Mouse (Mus musculus) cerebellum, adult 9-11 months (tissue): ENCODE data around the gene Dbt.

Experiments
- DNase-seq: peaks from one replicate; pipeline ENCODE4 v3.0.0; 2022

The Dbt gene

DNA sequence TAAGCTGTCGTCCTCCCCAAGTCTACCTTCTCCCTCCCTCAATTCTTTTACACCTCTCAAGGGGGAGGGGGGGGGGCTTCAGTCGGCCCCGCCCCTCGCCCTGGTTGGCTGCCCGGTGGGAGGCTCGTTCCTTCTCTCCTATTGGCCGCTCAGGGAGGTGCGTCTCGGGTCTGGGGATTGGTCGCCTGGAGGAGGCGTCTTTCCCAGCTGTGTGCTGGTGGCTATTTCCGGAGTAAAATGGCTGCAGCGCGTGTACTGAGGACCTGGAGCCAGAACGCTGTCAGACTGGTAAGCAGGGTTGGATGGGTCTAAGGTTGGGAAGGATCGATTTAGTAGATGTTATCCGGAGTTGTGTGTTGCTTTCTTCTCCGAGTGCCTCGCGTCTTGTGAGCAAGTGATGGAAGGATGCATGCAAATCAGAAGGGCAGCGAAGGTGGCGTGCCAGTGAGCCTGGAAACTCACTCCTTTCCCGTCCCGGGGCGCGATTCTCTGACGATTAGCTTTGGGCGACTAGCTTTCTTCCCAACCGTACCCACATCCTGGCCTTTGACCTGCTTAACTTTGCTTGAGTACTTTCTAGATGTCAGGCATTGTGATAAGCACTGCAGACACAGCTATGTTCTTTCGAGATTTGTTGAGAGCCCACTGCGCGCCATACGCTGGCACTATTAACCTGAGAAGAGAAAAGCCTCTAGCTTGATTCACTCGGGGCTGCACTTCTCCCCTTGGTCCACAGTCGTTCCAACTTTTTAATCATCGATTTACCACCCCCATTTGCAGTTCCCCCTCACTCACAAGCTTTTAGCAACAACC is at the start of gene Dbt:
Gene Dbt, plus strand, starts transcription at position 167 of the 813 bp plus-strand sequence.
- peak; percentile 83 for DNase-seq

DNA sequence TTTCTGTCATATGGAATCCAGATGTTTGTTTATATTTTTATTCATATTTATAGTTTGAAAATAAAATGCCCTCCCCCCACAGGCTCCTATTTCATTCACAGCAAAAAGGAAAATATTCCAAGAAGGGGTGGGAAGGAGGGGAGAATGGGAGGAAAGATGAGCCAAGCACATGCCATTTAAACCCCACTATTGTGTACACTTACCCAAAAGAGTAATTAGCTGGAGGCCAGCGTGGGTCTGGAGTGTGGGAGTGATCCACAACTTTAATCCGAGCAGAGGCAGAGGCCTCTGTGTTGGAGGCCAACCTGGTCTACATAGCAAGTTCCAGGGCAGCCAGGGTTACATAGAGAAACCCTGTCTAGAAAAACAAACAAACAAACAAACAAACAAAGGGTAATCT is 48.6 kb upstream of the Dbt start:
- DNase-seq: no peak

DNA sequence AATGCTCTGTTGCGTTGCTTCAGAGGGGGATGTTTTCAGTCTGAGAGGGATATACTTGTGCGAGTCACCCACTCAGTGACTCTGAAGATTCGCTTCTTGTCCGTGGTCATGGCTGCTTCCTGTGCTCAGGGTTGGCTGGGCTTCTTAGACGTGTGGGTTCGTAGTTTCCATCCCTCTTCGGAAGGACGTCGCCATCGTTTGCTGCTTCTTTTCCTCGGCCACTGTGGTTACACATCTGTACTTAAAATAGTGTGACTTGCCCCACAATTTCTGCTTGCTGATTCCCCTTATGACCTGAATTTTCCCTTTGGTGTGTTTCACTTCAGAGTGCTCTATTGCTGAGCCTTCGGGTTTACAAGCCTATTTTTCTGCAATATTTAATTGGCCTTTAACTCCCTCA is 47.2 kb upstream of the Dbt start:
- no peak for DNase-seq

DNA sequence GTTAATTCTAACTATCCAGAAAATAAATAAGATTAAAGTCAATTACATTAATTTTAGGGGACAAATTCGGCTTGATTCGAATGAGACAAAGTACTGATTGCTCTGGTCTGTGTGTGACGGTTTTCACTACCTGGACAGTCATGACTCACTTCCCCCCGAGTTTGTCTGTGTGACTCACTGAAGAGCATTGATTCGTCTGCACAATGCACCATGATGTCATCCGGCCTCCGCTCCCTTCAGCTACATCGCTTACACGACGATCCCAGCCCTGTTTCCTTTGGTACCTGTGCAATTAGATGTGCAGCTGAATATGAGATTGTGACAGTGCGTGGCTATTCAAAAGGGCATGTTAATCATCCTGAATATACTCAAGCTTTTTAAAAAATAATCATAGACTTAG is 38.3 kb upstream of the Dbt start:
- DNase-seq: no peak

DNA sequence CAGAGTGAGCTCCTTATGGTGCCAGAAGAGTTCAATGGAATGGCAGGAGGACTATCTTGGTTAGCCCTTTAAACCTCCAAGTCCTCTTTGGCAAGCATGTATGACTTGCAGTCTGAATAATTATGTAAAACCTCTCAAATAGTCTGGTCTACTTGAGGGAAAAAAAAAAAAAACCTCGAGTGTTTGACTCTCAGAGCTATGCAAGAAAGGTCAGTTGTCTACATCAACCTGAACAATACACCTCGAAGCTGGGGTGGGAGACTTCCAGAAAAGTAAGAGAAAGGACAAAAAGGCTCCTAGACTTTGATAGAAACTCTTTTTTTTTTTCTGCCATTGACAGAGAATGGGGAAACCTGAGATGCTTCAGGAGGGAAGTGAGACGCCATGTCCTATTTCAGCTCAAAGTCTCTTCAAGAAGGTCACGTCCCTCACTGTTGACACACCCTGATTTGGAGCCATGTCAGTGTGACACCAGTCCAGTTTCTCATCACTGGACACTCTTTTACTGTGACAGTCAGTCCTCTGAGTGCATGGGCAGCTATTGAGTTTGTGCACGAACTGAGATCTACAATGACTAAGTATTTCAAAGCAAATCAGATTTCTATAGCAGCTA is 36.1 kb upstream of the Dbt start:
- DNase-seq: no peak

DNA sequence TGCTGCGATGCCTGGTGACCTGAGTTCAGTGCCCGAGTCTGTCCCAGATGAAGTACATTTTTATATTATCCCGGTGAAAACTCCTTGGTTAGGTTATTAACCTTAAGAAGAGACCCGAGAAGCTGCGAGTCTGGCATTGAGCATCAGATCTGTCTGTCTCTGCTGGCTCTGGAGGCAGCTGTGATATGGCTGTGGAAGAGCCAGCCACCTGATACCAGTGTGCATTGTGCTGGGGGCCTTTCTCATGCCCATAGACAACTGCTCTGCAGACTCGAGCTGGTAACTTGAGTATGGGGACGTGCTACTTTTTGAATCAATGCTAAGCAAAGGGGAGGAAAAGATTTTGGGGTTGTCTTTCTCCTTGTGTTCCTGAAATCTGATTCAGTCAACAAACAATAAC is 35.5 kb upstream of the Dbt start:
- DNase-seq: no peak

DNA sequence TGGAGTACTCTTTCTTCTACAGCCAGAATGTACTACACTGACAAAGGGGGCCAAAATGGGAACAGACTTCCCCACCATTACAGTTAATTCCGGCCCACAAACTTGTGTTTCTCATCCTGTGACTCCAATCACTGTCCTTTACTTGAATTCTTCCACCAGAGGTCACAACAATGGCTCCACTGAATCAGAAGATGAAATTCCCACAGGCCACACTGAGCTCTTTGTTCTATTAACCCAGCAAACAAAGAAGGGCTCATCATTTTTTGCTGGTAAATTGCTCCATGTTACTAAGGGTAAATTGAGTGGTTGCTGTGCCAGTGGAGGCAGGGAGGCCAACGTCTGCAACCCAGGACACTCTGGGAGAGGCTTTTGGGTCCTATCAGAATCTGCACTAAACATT is 32.8 kb upstream of the Dbt start:
- DNase-seq: no peak

DNA sequence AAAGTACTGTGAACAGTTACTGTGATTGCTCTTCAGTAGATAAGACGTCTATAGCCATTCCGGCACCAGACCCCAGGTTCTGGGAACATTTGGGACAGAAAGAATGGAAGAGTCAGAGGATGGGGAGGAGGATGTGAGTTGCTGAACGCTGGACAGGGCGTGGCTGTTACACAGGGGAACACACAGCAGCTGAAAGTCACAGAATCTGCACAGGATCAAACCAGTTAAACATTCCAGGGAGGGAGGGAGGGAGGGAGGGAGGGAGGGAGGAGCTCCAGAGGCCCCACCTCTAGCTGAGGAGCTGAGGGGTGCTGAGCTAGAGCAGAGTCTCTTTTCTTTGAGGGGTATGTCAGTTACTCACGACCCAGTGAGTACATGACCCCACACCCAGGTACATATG is 31.9 kb upstream of the Dbt start:
- DNase-seq: no peak

DNA sequence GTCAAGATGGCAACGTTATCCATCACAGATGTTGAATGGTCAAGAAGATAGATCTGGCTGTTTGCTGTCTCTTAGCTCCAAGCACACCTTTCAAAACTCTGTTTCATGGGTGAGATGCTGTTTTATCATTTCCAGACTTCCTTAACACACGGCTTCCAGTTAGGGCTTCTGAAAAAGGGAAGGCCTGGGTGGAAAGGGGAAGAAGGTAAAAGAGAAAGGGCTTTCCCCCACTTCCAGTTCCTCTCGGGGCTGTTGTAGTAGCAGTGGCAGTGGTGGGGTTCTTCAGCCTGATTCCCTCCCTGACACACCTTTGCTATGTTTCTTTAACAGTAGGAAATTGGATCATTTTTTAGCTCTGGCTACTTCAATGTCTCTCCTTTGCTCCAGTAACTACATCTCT is 30.1 kb upstream of the Dbt start:
- DNase-seq: no peak

DNA sequence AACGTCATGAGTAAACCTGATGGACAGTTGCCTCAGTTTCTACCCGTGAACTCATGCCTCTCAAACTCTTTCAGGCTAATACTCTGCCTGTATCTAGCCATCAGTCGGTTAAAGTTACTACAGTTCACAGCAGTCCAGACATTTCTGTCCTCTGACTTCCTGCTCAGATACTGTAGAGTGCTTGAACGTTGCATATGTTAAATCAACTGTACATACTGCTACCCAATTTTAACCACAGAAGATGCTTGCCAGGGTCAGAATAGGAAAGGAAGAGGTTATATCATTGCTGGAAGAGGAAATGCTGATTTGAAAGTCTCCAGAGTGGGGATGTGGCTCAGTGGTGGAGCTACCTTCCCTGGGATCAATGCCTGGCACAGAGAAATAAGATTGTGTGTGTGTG is 29.6 kb upstream of the Dbt start:
- no peak for DNase-seq

DNA sequence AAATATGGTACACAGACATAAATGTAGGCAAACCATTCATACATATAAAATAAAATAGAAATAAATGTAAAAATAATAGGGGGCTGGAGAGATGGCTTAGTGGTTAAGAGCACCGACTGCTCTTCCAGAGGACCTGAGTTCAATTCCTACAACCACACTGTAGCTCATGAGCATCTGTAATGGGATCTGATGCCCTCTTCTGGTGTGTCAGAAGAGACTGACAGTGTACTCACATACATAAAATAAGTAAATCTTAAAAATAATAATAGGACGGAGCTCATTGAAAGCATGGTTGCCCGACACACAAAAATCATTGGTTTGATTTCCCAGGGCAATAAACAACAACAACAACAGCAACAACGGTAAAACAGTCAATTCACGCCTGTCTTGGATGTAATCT is 21.9 kb upstream of the Dbt start:
- DNase-seq: no peak

DNA sequence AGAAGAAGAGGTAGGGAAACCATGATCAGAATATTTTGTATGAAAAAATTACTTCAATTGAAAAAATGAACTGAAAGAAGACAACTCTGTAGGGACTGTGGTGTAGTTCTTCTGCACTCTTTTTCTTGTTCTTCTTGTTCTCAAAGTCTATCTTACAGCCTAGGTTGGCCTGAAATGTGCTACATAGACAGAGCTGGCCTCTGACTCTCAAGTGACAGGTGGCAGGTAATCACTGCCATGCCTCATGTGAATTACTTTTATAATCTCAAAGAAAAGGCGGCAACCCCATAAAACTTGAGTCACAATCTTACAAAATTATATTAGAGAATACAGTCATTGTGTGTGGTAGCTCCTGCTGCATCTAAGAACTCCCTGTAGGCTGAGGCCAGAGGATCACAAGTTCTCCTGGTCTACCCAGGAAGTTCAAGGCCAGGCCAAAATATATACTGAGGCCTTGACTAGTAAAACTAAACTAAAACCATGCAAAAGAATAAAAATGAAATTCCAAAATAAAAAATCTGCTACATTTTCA is 20.9 kb upstream of the Dbt start:
- no peak for DNase-seq

DNA sequence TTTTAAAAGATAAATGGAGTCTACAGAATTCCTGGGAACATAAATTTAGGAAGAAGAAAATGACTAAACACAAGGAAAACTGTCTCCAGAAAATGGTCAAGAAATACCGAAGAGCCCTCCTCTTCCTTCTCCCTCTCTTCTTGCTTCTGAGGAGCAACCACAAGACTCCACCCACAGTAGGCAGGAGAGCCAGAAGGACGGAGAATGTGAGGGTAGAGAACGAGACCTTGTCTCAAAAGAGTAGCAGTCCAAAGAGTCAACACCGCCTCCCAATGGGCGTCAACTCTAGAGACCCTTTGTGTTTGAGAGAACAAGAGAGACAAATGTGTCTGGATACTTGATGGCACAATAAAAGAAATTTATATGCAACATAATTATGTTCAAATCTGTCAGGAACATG is 19.2 kb upstream of the Dbt start:
- DNase-seq: no peak

DNA sequence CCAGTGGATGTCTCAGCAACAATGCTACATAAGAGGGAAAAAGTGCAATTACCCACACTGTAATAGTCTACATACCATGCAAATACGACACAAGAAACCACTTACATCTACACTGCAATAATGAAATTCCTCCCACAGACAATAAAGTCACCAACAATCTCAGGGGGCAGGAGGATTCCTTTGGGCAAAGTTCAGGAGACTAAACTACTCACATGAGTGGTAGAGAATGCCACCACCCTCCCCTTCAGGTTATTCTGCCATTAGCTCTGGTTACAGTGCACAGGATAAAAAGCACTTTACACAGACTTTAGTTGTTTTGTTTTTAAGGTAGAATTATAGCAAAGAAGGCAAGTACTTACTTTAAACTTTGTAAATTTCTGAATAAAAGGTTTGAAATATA is 17.2 kb upstream of the Dbt start:
- no peak for DNase-seq

DNA sequence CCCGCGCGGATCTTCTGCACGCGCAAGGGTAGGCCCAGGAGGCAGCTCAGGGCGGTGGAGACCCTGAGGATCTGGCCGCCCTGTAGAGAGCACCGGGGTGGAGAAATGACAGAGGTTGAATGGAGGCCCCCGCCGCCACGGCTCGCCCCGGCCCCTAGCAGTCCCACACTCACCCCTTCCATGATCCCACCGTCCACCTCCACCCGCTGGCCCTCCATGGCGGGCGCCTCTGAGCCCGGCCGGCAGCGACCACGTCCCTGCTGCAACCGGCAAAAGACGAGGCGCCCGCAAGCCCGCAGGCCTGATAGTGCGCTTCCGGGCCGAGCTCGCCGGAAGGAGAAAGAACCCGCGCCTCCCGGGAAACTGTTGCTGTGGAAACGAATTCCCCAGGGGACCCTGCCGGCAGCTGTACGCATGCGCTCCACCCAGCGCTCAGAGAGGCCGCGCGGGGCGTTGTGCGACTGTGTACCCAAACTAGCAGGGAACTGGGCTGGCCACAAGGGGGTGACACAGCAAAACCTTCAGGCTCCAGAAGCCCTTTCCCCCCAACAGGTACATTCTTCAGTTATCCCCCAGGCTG is 5.0 kb upstream of the Dbt start, which contains the start of gene Rtca:
Gene Rtca, minus strand, starts transcription at position 437 of the 580 bp plus-strand sequence.
- peak; percentile 97 for DNase-seq

DNA sequence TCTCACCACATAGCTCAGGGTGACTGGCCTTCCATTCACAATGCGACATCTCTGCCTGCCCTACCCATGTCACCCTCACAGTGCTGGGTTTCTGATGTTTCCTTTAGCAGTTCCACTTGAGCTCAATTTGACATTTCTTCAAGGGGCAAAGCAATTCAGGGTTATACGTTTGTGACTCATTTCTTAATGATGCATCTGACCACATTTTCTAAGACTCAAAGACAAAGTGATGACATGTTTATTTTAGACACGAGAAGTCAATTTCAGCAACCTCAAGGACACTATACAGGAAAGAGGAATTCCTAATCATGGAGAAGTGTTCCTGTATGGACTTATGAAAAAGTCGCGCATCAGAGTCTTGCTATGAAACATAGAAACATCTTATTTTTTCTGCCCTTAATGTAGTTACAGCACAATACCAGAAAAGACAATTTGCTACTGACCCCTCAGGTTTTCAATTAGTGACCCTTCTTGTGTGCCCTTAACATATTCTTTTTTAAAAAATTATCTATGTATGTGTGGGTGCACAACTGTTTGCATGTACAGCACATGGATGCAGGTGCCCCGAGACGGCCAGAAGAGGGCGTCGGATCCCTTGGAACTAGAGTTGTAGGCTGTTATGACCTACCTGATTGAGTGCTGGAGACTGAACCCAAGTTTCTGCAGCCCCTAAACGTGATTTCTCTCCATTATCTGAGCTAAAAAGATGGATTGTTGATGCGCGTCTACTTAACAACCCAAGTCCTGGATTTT is 543 bp upstream of the Dbt start:
- DNase-seq: peak; percentile 56

DNA sequence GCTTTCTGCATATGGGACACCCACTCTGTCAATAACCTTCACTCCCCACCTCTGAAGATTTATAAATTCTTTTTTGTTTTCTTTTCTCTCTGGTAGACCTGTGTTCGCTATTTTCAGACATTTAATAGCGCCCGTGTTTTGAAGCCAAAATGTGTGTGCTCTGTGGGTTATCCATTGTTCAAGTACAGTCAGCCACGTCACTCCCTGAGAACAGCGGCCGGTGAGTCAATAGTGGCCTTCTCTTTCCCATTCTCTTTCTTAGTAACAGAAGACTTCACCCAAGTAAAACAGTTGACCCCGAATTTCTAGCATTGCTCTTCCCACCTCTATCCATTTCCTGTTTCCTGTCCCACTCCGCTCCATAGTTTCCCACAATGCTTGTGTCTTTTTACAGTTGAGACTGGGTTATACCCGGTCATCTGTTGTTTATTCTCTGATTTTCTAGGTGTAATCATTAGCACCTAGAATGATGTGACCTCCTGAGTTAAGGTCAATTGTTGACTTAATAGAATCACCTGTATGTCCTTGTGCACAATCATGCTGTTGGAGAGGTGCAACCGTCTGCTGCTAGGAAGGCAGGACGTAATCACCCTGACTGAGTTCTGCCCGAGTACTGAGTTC is 7.4 kb downstream of the Dbt start:
- no peak for DNase-seq

DNA sequence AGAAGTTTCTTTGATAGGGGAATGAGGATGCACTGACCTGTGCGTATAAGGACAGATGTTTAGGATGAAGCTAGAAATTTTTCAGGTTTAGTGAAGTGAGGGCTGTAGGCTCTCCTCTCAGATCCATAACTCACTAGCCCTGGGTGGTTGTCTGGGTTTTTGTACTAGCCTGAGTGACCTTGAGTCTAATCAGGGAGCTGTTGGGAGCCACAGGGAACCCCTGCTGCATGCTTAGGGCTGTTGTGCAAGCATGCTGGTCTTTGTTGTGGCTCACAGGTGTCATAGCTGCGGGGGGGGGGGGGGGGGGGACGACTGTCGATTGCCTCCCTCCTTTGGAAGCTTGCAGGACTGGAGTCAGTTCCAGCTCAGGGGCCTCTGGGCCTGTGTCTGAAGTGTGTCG is 16.9 kb downstream of the Dbt start:
- DNase-seq: no peak

DNA sequence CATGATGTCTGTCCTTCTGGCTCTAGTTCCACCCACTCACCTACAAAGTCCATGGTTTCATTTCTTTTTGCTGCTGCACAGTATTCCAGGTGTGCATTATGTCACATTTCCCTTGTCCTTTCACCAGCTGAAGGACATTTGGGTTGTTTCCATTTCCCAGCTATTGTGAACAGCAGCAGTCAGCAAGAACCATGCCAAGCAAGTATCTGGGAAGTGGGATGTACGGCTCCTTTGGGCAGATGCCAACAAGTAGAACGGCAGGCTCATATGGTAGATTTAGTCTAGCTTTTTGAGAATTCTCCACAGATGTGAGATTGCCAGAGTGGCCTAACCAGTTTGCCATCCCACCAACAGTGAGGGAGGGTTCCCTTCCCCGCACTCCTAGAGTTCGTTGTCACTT is 18.0 kb downstream of the Dbt start:
- DNase-seq: no peak

DNA sequence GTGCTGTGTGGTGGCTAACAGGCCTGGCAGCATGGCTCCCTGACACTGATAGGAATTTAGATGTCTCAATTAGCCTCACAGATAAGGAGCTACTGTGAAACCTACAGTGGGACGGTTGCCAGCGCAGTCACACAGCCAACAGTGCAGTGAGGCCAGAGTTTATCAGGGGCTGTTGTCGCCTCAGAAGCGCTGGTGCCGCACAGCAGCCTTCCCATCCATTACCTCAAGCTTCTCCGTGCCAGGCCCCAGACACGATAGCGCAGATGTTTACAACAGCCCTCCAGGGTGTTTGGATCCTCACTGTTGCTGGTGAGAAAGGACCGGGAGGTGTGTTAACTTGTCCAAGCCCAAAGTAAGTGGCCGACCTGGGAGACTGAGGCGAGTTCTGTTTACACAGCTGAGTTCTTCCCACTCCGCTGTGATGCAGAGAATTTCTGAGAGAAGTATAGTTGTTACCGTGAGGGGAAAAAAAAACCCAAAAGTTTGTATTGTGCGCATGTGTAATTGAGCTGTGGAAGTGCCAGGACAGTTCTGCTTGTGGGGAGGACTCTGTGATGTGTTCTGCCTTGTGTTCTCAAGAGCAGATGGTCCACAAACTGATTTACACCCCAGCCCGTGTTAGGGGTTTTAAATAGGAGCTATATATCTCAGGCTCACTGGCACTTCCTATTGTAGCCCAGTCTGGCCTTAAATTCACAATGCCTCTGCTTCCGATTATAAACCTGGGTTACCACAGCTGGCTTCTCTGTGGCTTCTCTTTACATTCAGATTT is 23.7 kb downstream of the Dbt start:
- DNase-seq: no peak

DNA sequence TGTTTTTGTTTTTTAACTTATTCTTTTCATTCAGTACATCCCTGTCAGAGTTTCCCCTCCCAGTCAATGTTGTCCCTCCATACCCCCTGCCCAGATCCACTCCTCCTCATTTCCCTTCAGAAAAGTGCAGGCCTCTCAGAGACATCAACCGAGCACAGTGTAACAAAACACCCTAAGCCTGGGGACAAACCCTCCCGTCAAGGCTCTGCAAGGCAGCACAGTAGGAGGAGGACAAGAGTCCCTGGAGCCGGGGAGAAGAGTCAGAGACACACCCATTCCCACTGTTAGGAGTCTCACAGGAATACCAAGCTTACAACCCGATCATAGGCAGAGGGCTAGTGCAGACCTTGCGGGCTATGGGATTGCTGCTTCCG is 24.3 kb downstream of the Dbt start:
- no peak for DNase-seq

DNA sequence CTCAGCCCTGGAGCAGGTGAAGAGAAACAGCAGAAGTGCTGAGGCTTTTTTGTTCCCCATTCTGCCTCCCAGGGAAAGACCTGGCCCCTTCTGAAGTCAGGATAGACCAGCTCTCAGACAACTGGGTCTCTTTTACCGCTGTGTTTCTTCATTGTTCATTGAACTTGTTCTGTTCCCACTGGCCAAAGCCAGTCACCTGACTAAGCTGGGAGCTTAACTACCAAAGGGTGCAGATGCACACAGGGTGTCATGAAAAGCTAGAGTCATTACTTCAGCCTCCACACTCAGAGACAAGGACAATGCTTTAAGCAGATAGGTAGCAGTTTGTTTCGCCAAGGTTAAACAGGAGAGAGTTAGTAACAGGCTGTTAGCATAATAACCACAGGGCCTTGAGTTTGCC is 29.2 kb downstream of the Dbt start:
- DNase-seq: no peak
